Mouse (Mus musculus) intestine, embryonic 16.5 days (tissue): Measurements from ENCODE around the gene Maea. TPM values are rescaled to one million over a fixed set of nuclear protein-coding genes. Genes with fewer than 3 reads are reported as not detected.
A peak's percentile ranks its signal among the peaks of the same experiment; 100 is the strongest.

ENCODE experiments used
- ATAC-seq: fragments of 200-750 bp; cut with Nextera tagmentation; 2 replicates; pipeline ENCODE4 v1.8.0; 2017; ENCODE audit warnings: moderate TSS enrichment, moderate library complexity
- H3K27ac ChIP-seq: fragments of 300-500 bp; sonication (generic); 2 replicates; pipeline ENCODE4 v1.5.1; 2014; ENCODE audit warnings: mild to moderate bottlenecking, low read length
- H3K27me3 ChIP-seq: fragments of 300-500 bp; sonication (generic); replicated peaks from 2 replicates; pipeline ENCODE4 v1.6.1; 2014; ENCODE audit warnings: low read length, control low read depth, mixed read lengths; ENCODE audit not compliant: control insufficient read depth, insufficient read depth
- H3K36me3 ChIP-seq: fragments of 300-500 bp; sonication (generic); 2 replicates; pipeline ENCODE4 v1.6.1; 2014; ENCODE audit warnings: low read length, control low read depth; ENCODE audit not compliant: control insufficient read depth, insufficient read depth
- H3K4me1 ChIP-seq: fragments of 300-500 bp; sonication (generic); 2 replicates; pipeline ENCODE4 v1.6.1; 2014; ENCODE audit warnings: low read length, control low read depth, mixed read lengths; ENCODE audit not compliant: control insufficient read depth, insufficient read depth
- H3K4me2 ChIP-seq: fragments of 300-500 bp; sonication (generic); 2 replicates; pipeline ENCODE4 v1.6.1; 2014; ENCODE audit warnings: low read depth, low read length, control low read depth
- H3K4me3 ChIP-seq: fragments of 300-500 bp; sonication (generic); 2 replicates; pipeline ENCODE4 v1.5.1; 2014; ENCODE audit warnings: mild to moderate bottlenecking, low read length
- H3K9ac ChIP-seq: fragments of 300-500 bp; sonication (generic); 2 replicates; pipeline ENCODE4 v1.6.1; 2014; ENCODE audit warnings: low read depth, low read length
- H3K9me3 ChIP-seq: fragments of 300-500 bp; sonication (generic); 2 replicates; pipeline ENCODE4 v1.6.1; 2016; ENCODE audit warnings: low read length, control low read depth; ENCODE audit not compliant: control insufficient read depth
- WGBS: fragments of 180-500 bp; shearing (Covaris S2); extraction: QIAGEN DNeasy Blood & Tissue Kit; methylation state at CpG from one replicate; pipeline ENCODE4 v1.1.7; 2014; 5-methylcytosine and 5-hydroxymethylcytosine counted together
- polyA plus RNA-seq: library from polyadenylated mRNA; unstranded; fragments of >200 nt; fragmentation: Nextera tagmentation; extraction: Ambion mirVana; gene quantifications from 2 replicates; pipeline ENCODE4 v1.2.1, GENCODE M21; 2015

Gene Maea
- polyA plus RNA-seq, 1 experiment from 2014 or later: 135 TPM

DNA sequence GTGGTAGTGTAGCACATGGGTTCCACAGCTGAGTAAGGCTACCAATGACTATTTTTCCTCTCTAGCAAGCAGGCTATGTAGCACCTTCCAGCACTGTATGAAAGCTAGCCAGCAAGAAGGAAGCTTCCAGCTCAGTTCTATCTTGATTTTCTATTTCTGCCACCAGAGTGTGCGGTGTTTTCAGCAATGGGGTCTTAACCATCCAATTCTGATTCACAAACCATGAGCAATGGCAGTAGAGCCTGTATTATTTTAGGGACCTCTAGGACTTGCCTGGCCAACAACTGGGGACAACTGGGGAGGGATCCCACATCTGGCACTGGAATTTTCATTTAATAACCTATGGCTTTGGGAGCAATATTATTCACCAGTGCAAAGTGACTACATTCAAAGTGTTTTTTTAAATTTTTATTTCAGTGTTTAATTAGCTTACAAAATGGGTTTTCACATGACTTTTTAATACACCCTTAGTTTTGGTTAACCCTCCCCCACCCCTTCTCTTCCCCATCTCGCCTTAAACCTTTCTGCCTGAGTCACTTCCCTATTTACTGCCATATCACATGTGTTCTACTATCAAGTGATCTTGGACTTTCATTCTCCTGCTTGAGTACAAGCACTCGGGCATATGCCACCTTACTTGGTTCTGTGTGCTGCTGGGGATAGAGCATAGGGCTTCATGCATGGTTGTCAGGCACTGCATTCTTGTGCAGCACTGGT is 16.4 kb downstream of the Maea start:
- Histone ChIP-seq H3K27ac (no peak overlapping the region), H3K9ac (no peak overlapping the region), H3K36me3 (no peaks in the 10 kb centered on the region), H3K9me3 (no peaks in the 10 kb centered on the region), H3K4me2 (no peak overlapping the region), H3K4me3 (no peak overlapping the region), H3K4me1 (peaks cover 8% of the 10 kb centered on the region), H3K27me3 (no peaks in the 10 kb centered on the region)
- ATAC-seq: no peak
- WGBS: 77% methylated on average over 3 of the region's 3 CpGs

DNA sequence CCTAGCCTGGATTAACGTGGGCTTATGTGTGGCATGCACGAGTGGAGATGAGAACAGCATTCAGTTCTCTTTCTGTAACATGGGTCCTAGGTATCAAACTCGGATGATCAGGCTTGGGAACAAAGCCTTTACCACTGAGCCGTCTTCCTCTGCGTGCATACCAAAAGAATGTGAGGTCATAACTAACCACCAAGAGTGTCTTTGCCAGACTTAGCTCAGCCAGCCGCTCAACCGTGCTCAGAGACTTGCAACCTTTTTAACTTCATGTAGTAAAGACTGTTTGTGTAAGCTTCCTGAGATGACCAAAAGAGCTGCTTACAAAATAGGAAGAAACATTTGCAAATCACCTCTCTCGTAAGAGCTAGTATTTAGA is 16.9 kb downstream of the Maea start:
- no peak for ATAC-seq
- 74% methylated on average over 8 of the region's 8 CpGs for WGBS
- Histone ChIP-seq H3K36me3 (no peaks in the 10 kb centered on the region), H3K4me3 (no peak overlapping the region), H3K27ac (no peak overlapping the region), H3K4me1 (peaks cover 8% of the 10 kb centered on the region), H3K27me3 (no peaks in the 10 kb centered on the region), H3K4me2 (no peak overlapping the region), H3K9ac (no peak overlapping the region), H3K9me3 (no peaks in the 10 kb centered on the region)

DNA sequence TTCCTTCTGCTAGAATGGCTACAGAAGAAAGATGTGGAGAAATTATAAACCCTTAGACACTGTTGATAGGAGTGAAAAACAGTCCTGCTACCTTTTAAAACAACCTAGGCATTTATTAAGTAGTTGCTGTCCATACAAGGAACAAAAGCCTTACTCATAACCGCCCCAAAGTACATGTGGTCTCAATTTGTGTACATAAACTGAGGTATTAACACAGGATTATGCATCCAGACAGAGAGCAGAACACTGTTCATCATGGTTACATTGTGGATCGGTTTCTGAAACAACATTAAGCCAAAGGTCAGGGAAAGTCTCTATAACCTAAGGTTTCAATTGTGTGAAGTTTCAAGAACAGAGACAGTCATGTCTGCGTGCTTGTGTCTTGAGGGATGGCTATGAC is 17.7 kb downstream of the Maea start:
- Histone ChIP-seq H3K4me2 (no peak overlapping the region), H3K9ac (no peak overlapping the region), H3K4me3 (no peak overlapping the region), H3K9me3 (no peaks in the 10 kb centered on the region), H3K36me3 (no peaks in the 10 kb centered on the region), H3K27ac (no peak overlapping the region), H3K27me3 (no peaks in the 10 kb centered on the region), H3K4me1 (peaks cover 11% of the 10 kb centered on the region)
- ATAC-seq: no peak
- WGBS: 60% methylated on average over 3 of the region's 3 CpGs

DNA sequence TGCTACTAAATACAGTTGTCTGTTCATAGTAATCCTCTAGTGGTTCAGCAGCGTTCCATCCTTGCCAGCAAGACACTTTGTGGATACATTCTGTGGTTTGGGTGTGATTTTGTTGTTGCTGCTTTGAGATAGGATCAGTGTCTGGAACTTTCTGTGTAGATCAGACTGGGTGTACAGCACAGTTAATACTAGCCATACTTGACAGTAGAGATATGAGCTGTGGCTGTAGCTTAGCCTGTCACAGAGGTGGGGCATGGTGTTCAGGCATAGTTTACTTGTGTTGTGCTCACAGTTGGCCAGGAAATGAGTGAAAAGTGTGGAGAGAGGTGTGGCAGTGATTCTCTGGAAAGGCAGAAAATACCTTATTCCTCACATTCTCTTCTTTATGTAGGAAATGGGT is 22.2 kb downstream of the Maea start:
- Histone ChIP-seq H3K27ac (no peak overlapping the region), H3K4me1 (0 out of 2 replicates have a peak, but pooled peaks cover 4% of the 10 kb centered on the region), H3K36me3 (0 out of 2 replicates have a peak, but pooled peaks cover 2% of the 10 kb centered on the region), H3K4me3 (no peak overlapping the region), H3K27me3 (no peaks in the 10 kb centered on the region), H3K9me3 (no peaks in the 10 kb centered on the region), H3K9ac (no peak overlapping the region), H3K4me2 (no peak overlapping the region)
- no peak for ATAC-seq
- 95% methylated on average over 1 of the region's 1 CpGs for WGBS

DNA sequence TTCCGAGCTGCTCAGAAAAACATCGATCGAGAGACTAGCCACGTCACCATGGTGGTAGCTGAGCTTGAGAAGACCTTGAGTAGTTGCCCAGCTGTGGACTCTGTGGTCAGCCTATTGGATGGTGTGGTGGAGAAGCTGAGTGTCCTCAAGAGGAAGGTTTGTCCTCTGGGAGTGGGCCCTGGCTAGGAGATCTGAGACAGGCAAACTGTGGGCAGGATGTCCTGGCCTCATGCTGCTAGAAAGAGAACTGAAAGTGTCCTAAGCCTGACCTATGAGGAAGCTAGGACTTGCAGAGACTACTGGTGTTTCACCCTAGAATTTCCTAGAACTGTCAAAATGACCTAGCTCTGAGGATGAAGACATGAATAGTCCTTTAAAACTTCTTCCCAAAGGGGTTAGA is 23.2 kb downstream of the Maea start:
- 0 out of 2 replicates have a peak, but pooled peaks cover 4% of the 10 kb centered on the region for H3K4me1 ChIP-seq
- 0 out of 2 replicates have a peak, but pooled peaks cover 4% of the 10 kb centered on the region for H3K36me3 ChIP-seq
- no peaks in the 10 kb centered on the region for H3K27me3 ChIP-seq
- peak; percentile 18; the same call in 1 of the 2 replicates for ATAC-seq
- no peak overlapping the region for H3K4me3 ChIP-seq
- no peak overlapping the region for H3K4me2 ChIP-seq
- H3K9ac ChIP-seq: no peak overlapping the region
- H3K9me3 ChIP-seq: no peaks in the 10 kb centered on the region
- WGBS: 89% methylated on average over 4 of the region's 4 CpGs
- no peak overlapping the region for H3K27ac ChIP-seq

DNA sequence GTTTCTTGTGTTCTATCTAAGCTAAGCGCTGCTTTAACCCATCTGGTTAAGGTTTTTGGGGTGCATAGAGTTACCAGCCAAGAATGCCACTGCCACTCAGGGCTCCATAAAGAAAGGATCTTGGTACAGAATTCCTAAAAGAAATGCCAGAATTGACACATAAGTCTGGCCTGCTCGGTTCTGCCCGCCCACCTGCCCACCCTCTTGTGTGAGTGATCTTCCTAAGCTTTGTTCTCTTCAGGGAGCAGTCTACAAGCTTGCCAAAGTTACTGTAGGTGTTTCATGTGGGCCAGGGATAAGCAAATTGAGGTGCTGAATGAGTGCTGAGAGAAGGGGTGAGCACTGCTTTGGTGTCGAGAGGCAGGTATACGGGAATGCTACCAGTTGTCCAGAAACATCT is 28.0 kb downstream of the Maea start:
- no peak for ATAC-seq
- H3K4me3 ChIP-seq: no peak overlapping the region
- H3K36me3 ChIP-seq: peaks cover 13% of the 10 kb centered on the region
- no peaks in the 10 kb centered on the region for H3K27me3 ChIP-seq
- no peaks in the 10 kb centered on the region for H3K4me1 ChIP-seq
- 94% methylated on average over 5 of the region's 5 CpGs for WGBS
- no peak overlapping the region for H3K9ac ChIP-seq
- H3K9me3 ChIP-seq: no peaks in the 10 kb centered on the region
- H3K4me2 ChIP-seq: no peak overlapping the region
- no peak overlapping the region for H3K27ac ChIP-seq

DNA sequence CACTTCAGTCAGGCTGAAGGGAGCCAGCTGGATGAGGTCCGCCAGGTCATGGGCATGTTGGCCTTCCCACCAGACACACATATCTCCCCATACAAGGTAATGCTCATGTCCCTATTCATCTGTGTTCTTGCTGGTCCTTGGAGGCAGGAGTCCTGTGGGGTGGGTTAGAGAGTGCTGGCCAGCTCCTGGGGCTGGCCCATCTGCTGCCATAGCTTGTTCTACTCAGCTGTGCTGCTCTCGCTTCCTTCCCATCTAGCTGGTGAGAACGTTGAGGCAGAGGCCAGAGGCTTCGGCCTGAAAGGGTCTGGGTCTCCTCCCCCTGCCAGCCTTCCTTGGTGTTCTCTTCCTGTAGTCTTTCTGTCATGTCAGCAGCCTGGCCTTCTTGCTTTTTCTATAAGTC is 33.3 kb downstream of the Maea start:
- no peak overlapping the region for H3K4me3 ChIP-seq
- no peak for ATAC-seq
- H3K27ac ChIP-seq: no peak overlapping the region
- no peaks in the 10 kb centered on the region for H3K4me1 ChIP-seq
- no peaks in the 10 kb centered on the region for H3K9me3 ChIP-seq
- 90% methylated on average over 4 of the region's 4 CpGs for WGBS
- no peak overlapping the region for H3K4me2 ChIP-seq
- H3K9ac ChIP-seq: no peak overlapping the region
- peaks cover 28% of the 10 kb centered on the region for H3K36me3 ChIP-seq
- no peaks in the 10 kb centered on the region for H3K27me3 ChIP-seq

DNA sequence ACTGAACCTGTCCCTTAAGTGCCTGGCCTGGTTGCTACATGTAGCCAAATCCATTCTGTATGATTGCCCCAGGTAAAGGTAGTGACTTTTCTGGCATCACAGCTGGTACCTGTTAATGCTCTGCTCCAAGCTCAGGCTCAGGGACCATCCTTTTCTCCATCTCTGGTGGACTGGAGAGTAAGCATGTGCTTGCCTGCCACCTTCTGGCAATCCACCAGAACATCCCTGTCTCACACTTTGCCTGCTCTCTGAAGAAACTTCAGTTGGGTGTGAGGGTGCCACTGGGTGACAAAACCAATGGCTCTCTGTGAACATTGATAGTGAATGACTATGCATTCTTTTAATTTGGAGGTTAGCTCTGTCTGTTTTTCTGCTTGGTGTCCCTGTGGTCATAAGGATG is 35.8 kb downstream of the Maea start:
- H3K27me3 ChIP-seq: no peaks in the 10 kb centered on the region
- ATAC-seq: 0 out of 2 replicates have a peak, but pooled peaks have one; percentile 39
- H3K4me2 ChIP-seq: no peak overlapping the region
- H3K9me3 ChIP-seq: no peaks in the 10 kb centered on the region
- no peak overlapping the region for H3K4me3 ChIP-seq
- H3K4me1 ChIP-seq: no peaks in the 10 kb centered on the region
- H3K27ac ChIP-seq: no peak overlapping the region
- peaks cover 23% of the 10 kb centered on the region for H3K36me3 ChIP-seq
- no peak overlapping the region for H3K9ac ChIP-seq

DNA sequence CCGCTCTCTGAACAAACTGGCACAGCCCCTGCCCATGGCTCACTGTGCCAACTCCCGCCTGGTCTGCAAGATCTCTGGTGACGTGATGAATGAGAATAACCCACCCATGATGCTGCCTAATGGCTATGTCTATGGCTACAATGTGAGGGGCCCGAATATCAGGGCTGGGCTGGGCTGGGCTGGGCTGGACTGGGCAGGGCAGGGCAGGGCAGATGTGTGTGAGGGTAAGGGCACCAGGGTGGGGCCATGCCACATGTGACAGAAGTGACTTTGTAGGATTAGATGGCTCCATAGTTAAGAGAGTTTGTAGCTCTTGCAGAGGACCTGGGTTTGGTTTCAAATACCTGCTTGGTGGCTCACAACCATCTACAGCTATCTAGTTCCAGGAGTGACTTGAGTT is 36.4 kb downstream of the Maea start:
- no peak for ATAC-seq
- no peaks in the 10 kb centered on the region for H3K9me3 ChIP-seq
- H3K4me3 ChIP-seq: no peak overlapping the region
- no peaks in the 10 kb centered on the region for H3K27me3 ChIP-seq
- WGBS: 92% methylated on average over 4 of the region's 4 CpGs
- H3K27ac ChIP-seq: no peak overlapping the region
- H3K4me2 ChIP-seq: no peak overlapping the region
- H3K9ac ChIP-seq: no peak overlapping the region
- H3K36me3 ChIP-seq: peaks cover 23% of the 10 kb centered on the region
- H3K4me1 ChIP-seq: no peaks in the 10 kb centered on the region
